Mouse (Mus musculus): ENCODE results near the gene Gon7. TPM values are rescaled to one million over a fixed set of nuclear protein-coding genes. Genes with fewer than 3 reads are reported as not detected.

The Gon7 gene
- total and polyA plus RNA-seq, 2 experiments from 2014 or later = 27.7 to 41.7 TPM

DNA sequence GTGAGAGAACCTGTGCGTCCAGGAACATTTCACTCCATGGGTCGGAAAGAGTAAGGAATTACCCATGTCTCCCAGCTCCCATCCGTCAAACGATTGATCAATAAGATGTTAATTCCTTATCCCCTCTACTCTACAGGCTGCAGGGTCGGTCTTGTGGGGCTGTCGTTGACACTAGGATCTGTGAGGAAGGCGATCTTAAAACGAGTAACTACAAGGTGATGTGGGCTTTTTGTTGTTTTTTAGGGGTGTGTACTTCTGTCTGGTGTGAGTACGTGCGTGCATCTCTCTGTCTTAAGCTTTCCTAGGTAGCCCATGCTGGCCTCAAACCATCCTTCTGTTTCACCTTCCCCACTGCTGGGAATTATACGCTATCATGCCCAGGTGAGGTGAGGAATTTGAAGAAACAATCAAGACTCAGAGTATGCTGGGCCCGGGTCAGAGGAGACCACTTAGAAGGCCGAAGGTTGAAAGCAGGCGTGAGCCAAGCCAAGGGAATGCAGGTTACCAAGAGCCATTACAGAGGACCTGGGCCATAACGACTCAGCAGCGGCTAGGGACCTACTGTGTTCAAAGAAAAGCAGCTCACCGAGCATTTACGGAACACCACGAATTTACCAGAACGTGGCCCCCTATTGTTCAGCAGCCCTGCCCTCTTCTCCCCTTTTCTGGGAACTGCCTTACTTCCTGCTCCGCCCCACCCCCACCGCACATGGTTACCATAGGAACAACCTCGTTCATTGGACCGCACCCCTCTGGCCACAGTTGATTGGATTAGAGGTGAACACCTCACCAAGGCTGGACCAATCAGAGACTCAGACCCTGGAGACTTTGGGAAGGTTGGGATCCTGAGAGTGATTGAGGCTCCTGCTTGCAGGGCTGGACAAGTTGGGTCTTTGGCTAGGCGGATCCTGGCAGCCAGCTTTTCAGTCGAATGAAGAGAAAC lies 27.5 kb downstream of the Gon7 start:
- Histone ChIP-seq H3K9me3 (ENCODE audit: low read length) (no peaks in the 10 kb centered on the region), H3K4me3 (ENCODE audit: low read depth, low read length) (no peak overlapping the region), H3K27ac (ENCODE audit: low read depth, low read length) (peak overlapping the region; percentile 83), H3K9ac (peak overlapping the region; percentile 33; the same call in 1 of the 2 replicates), H3K4me1 (ENCODE audit: insufficient read depth) (peaks cover 16% of the 10 kb centered on the region), H3K36me3 (ENCODE audit: insufficient read depth) (no peaks in the 10 kb centered on the region), H3K27me3 (ENCODE audit: insufficient read depth, low read length) (no peaks in the 10 kb centered on the region), H3K4me2 (ENCODE audit: low read depth) (peak overlapping the region; percentile 39)
- WGBS = 30% methylated on average over 26 of the region's 26 CpGs
- TF ChIP-seq CTCF (IDR thresholded peaks at IDR 0.05; ENCODE audit: low read depth) = no peak
- ATAC-seq (peak; percentile 98), DNase-seq (peak; percentile 94)

GRCm38 (mm10) chr12:102725761-102726175 lies 31.8 kb downstream of the Gon7 start:
- Histone ChIP-seq H3K4me1 (ENCODE audit: insufficient read depth) (peaks cover 14% of the 10 kb centered on the region), H3K9ac (no peak overlapping the region), H3K27ac (ENCODE audit: low read depth, low read length) (no peak overlapping the region), H3K36me3 (ENCODE audit: insufficient read depth) (no peaks in the 10 kb centered on the region), H3K4me2 (ENCODE audit: low read depth) (no peak overlapping the region), H3K9me3 (ENCODE audit: low read length) (no peaks in the 10 kb centered on the region), H3K27me3 (ENCODE audit: insufficient read depth, low read length) (no peaks in the 10 kb centered on the region), H3K4me3 (ENCODE audit: low read depth, low read length) (no peak overlapping the region)
- DNase-seq = peak; percentile 21
- WGBS = 63% methylated on average over 7 of the region's 7 CpGs
- no peak for ATAC-seq
- TF ChIP-seq CTCF (IDR thresholded peaks at IDR 0.05; ENCODE audit: low read depth) = no peak

GRCm38 (mm10) chr12:102725146-102725545 lies 32.5 kb downstream of the Gon7 start:
- Histone ChIP-seq H3K9ac (no peak overlapping the region), H3K4me3 (ENCODE audit: low read depth, low read length) (no peak overlapping the region), H3K4me1 (ENCODE audit: insufficient read depth) (peaks cover 7% of the 10 kb centered on the region), H3K4me2 (ENCODE audit: low read depth) (no peak overlapping the region), H3K27me3 (ENCODE audit: insufficient read depth, low read length) (no peaks in the 10 kb centered on the region), H3K36me3 (ENCODE audit: insufficient read depth) (no peaks in the 10 kb centered on the region), H3K9me3 (ENCODE audit: low read length) (no peaks in the 10 kb centered on the region), H3K27ac (ENCODE audit: low read depth, low read length) (no peak overlapping the region)
- no peak for ATAC-seq
- no peak for DNase-seq
- WGBS = 89% methylated on average over 6 of the region's 6 CpGs
- TF ChIP-seq CTCF (IDR thresholded peaks at IDR 0.05; ENCODE audit: low read depth) = no peak

DNA sequence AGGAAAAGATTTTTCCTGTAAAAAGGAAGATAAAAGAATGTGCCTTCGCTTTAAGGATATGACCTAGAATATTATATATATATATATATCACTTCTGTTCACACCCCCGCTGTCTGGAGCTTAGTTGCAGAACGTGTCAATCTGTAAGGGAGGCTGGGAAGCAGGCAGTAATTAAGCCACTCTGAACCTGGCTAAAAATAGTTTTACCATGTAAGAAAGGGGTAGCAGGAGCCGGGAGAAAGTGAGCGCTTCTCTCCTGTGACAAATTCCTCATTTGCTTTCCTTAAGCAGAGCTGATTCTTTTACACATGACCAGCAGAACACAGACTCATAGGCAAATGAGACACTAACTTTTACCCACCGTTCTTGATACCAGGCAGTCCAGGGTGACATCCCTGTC lies 33.7 kb downstream of the Gon7 start:
- H3K27ac ChIP-seq (ENCODE audit: low read depth, low read length) = peak overlapping the region; percentile 66
- no peak overlapping the region for H3K4me3 ChIP-seq (ENCODE audit: low read depth, low read length)
- no peak overlapping the region for H3K9ac ChIP-seq
- no peaks in the 10 kb centered on the region for H3K27me3 ChIP-seq (ENCODE audit: insufficient read depth, low read length)
- H3K4me1 ChIP-seq (ENCODE audit: insufficient read depth) = peaks cover 7% of the 10 kb centered on the region; the same call in 1 of the 2 replicates
- DNase-seq (peak; percentile 62), ATAC-seq (peak; percentile 78)
- no peaks in the 10 kb centered on the region for H3K9me3 ChIP-seq (ENCODE audit: low read length)
- no peak for TF ChIP-seq CTCF (IDR thresholded peaks at IDR 0.05; ENCODE audit: low read depth)
- no peak overlapping the region for H3K4me2 ChIP-seq (ENCODE audit: low read depth)
- no peaks in the 10 kb centered on the region for H3K36me3 ChIP-seq (ENCODE audit: insufficient read depth)
- 44% methylated on average over 6 of the region's 6 CpGs for WGBS

- Histone ChIP-seq H3K4me2 (ENCODE audit: low read depth) (no peak overlapping the region), H3K36me3 (ENCODE audit: insufficient read depth) (no peaks in the 10 kb centered on the region), H3K9ac (no peak overlapping the region), H3K4me1 (ENCODE audit: insufficient read depth) (peaks cover 7% of the 10 kb centered on the region; the same call in 1 of the 2 replicates), H3K27me3 (ENCODE audit: insufficient read depth, low read length) (no peaks in the 10 kb centered on the region), H3K4me3 (ENCODE audit: low read depth, low read length) (no peak overlapping the region), H3K27ac (ENCODE audit: low read depth, low read length) (no peak overlapping the region), H3K9me3 (ENCODE audit: low read length) (no peaks in the 10 kb centered on the region)
- 70% methylated on average over 8 of the region's 8 CpGs for WGBS
- ATAC-seq (no peak), DNase-seq (no peak)
- no peak for TF ChIP-seq CTCF (IDR thresholded peaks at IDR 0.05; ENCODE audit: low read depth)
These were observed 34.6 kb downstream of the Gon7 start for GRCm38 (mm10) chr12:102722966-102723365.

- Histone ChIP-seq H3K4me3 (ENCODE audit: low read depth, low read length) (no peak overlapping the region), H3K9me3 (ENCODE audit: low read length) (no peaks in the 10 kb centered on the region), H3K36me3 (ENCODE audit: insufficient read depth) (no peaks in the 10 kb centered on the region), H3K27me3 (ENCODE audit: insufficient read depth, low read length) (no peaks in the 10 kb centered on the region), H3K4me1 (ENCODE audit: insufficient read depth) (peaks cover 7% of the 10 kb centered on the region; the same call in 1 of the 2 replicates), H3K4me2 (ENCODE audit: low read depth) (no peak overlapping the region), H3K27ac (ENCODE audit: low read depth, low read length) (no peak overlapping the region), H3K9ac (no peak overlapping the region)
- 60% methylated on average over 11 of the region's 11 CpGs for WGBS
- TF ChIP-seq CTCF (IDR thresholded peaks at IDR 0.05; ENCODE audit: low read depth) = no peak
- DNase-seq (no peak), ATAC-seq (no peak)
These were observed 35.2 kb downstream of the Gon7 start for GRCm38 (mm10) chr12:102722451-102722850.

Measured in forebrain, postnatal 0 days (tissue).